Mouse (Mus musculus) urinary bladder, postnatal 25 days (tissue): ENCODE results near the gene Sp4.

ENCODE experiments used
- DNase-seq: peaks from one replicate; pipeline ENCODE4 v3.0.0; 2022; ENCODE audit warnings: low spot score

Gene Sp4

DNA sequence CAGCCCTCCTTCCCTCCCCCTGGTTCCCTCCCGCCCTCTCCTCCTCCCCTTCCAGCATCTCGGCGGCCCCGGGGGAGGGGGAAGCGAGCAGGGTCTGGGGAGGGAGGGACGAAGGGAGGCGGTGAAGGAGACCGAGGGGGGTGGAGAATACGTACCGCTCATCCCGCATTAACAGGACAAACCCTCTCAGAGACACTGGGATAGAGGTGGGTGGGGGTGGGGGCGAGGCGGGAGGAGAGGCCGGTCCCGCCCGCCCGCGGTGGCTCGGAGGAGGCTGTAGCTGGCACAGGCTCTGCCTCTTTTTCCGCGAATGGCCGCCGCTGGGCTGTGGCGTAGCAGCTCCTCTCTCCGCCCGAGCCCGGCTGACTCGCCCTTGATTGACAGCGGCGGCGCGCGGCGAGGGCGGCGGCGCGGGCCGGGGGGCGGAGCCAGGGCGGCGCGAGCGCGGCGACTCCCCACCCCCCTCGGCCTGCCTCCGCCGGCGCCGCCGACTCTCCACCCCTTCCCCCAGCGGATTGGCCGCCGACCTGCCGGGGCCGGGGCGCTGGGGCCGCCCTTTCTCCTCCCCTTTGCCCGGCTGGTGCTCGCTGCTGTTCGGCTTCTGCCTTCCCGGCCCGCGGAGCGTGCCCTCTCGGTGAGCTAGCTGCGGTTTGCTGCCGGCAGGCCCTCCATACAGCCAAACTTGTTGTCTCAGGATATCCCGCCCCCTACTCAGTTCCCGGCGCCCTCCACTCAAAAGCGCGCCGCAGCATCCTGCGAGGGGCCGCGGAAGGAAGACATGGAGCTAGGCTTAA is at the start of gene Sp4:
TSS of gene Sp4 (minus strand) at position 369 of the 794 bp plus-strand sequence.
- peak; percentile 84 for DNase-seq

DNA sequence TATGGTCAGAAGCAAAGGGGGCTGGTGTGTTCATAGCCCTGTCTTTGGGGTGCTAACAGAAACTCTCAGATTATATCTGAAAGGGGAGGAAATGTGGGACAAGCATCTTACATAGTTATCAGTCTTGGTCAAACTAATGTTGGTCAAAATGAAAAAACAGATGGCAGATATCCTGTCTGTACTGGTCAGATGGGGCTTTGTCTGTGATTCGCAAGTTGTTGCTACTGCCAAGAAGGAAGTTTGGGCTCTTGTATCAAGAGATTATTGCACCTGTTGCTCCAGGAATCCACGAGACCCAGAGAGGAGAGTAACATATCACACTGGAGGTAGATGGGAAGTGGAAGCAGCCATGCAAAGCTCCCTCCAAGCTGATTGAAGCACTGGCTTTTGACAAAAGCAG is 37.9 kb upstream of the Sp4 start:
- DNase-seq, result no peak

DNA sequence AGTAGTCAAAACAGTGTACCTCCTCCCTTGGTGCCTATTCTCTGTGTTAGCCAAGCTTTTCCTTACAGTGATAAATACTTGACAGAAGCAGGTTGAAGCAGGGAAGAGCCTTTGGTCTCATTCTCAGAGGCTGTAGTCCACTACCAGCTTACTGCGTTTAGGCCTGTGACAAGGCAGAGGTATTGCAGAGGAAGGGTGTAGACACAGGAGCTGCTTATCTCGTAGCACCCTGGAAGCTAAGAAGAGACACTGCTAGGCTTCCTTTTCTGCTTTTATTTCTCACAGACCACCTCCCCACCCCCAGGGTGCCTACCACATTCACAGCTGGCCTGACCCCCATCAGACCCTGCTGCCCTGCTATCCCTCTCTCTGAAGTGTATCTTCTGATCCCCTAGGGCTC is 37.0 kb upstream of the Sp4 start:
- no peak for DNase-seq

DNA sequence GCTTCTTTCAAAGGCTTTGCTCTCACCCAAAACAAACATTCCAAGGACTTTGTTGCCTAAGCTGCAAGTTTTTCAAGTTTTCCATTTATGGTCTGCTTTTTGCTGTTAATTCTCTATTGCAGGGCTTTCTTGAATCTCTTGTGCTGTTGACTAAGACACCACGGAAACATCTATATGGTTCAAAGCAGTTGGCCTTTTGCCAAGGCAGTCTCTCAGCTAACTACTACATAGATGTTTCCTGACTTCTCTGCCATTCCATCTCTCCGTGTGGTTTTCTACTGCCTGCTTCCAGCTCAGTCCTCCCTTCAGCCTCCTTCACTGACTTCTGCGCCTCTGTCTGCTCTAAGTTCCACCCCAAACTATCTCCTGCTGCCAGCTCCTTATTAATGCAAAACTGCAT is 36.1 kb upstream of the Sp4 start:
- no peak for DNase-seq

DNA sequence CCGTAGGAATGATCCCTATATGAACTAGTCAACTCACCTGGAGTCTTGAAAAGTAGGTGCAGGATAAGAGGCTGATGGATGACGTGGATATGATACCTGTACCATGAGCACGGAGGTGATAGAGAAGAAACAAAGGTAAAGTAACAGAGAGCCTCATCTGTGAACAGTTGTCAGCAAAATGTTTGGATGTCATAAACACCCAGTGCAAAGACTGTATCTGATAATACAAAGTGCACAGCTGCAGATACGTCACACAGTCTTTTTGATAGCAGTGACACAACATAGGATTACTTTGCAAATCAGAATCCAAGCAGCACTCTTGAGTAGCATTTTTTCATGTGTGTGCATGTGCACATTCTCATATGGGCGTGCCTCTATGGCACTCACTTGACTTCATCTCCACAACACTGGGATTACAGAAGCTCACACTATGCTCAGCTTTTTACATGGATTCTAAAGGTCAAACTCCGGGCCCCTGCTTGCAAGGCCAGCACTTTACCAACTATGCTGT is 27.6 kb upstream of the Sp4 start:
- DNase-seq, result no peak

DNA sequence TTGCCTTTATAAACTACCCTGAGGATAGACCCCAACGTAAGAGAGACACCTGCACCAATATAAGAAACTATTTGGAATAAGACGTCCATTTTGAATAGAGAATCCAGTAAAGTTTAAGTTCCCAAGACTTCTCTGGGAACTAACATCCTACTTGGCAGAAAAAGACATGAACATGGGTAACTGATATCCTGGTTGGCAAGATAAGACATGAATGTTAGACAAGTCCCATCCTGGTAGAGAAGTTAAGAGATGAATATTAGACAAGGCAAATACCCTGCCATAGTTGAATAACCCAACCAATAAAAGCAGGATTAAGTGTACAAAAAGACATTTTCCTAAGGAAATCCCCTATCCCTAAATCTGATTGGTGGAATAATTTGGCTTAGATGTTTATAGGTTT is 26.3 kb upstream of the Sp4 start:
- DNase-seq, result no peak

DNA sequence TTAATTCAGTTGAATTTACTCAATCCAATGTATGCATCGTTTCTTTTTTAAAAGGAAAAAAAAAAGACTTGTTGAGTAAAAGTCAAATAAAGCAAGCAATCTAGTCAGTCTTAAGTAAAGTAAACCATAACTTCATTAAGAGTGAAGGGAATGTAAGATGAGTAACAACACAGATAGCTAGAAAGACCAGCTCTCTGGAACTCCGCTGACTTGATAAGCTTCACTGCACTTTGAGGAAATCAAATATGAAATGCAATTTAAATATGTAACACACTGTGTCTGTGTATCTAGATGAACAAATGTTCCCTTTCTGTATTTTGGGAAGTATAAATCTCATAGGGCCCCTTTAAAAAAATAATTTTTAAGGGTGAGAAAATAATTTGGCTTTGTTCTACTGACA is 24.9 kb upstream of the Sp4 start:
- no peak for DNase-seq

DNA sequence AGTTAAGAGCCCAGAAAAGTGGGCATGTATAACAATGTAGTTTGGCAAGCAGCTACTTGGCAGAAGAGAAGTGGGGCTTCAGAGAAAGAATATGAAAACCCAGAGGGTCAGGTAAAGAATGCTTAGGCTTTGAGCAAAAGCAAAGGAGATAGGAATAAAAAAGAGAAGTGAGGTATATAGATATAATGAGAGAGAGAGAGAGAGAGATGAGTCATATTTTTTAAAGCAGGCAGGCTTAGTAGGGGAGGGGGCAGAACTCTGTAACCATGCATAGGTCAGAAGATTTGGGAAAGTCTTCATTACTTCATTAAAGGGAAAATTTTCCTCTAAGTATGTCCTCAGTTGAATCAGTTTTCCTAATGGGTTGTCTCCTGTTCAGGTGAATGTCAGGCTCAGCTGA is 18.8 kb upstream of the Sp4 start:
- DNase-seq, result no peak

DNA sequence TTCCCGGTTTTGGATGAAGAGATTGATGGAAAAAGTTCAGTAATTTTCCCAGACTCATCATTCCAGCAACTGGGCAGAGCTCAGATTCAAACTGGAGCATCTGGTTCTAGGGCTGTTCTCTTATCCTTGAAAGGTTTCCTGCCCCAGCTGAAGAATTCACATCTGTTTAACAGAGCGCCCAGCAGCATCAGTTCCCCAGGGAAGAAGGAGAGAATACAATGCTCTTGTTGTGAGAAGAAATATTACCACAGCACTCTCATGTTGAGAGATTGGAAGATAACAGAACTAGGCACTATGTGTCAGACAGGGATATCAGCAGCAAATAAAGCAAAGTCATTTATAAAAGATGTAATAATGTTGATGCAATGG is 13.2 kb upstream of the Sp4 start:
- no peak for DNase-seq

DNA sequence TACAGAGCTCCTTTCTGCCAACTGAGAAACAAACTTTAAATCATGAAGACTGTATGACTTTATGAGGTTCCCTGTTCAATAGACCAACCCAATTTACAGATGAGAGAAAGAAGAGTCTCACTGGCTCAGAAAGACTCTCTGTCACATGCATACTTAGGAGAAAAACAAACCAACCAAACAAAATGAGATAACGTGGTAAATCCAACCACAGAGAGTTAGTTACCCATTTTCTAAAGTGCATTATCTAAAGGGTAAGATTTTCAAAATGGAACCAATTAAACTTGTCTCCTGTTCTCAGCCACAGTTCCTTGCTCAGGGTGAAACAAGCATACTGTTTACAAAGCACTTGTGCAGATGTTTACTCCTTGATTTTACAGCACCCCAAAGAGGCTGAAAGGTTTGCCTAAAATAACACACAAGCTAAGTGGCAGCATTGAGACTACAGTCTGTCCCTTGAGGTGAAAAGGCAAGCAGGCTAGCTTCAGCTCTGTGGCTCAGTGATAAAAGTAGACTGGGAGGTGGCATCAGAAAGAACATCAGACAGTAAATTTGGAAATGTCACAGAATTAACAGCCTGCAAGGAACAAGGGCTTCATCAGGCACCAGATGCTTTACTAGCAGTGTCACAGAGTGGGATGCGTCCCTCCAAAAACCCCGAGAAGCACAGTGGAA is 12.7 kb upstream of the Sp4 start:
- no peak for DNase-seq

DNA sequence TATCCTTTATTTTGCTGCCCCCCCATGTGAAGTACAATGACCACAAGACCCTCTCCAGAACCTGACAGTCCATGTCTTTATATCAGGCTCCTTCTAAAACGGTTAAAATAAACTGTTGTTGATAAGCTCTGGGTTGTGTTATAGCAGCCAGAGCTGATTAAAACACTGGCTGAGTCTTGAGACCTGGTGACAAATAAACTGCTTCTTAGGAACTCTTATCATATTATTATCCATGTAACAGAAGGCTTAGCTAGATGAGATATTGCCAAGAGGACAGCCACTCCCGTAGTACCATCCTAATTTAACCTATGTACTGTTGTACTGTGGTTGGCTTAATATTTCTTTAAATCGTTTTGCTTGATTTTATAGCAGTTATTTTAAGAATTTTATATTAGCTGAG is 2.3 kb upstream of the Sp4 start:
- no peak for DNase-seq

DNA sequence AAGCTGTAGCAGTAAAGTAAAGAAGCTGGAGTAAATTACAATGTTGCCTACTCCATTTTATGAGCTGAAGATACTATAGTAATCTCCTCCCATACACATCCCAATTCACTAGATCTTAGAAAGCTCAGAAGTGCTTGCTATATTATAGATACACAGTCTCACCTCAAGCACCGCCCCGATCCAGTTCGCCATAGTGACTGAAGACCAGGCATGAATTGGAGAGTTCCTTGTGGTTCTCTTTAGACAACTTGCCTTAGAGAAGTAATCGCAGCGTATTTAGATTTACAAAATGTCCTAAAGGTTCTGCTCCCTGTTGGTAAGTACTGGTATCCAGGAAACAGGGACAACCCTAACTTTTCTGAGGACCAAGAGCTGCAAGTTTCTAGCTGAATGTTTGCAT is 1.8 kb upstream of the Sp4 start:
- no peak for DNase-seq

DNA sequence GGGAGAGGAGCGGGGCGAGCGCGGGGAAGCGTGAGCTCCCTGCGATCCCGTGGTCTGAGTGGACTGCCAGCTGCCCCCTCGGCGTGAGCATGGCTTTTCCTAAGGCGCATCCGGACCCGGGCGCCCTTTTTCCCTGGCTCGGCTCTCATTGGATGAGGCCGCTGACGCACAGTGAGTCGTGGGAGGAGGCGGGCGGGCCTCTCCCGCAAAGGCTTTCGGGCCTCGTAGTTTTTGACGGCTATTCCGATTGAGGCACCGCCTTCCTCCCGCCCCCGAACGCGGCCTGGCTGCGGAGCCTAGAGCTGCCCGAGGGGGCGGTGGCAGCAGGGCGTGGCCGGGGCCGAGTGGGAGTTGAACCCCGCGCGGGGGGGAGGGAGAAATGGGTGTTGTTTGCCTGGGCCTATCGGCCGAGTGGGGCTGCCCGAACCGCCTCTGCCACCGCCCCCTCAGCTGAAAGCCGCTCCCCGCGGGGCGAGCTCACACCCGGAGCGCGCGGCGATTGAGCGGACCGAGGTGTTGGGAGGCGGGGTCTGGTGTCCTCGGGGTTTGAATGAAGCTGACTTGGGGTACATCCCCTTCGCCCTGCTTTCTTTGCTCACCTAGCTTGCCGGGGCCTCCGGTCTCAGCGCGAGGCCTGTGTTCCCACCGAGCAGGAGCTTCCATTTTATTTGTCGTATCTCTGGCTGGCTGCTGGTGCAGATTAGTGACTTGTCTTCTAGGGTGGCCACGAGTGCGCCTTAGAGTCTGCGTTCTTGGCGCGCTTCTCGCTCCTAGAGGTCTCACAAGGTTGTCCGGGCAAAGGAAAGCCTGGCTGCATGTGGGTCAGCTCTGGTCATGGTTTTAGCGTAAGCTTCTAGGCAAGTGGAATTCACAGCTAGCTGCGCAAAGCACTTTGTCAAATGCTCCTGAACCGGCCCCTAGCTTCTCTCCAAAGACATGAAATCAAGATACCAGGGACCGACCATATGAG is 911 bp upstream of the Sp4 start:
- DNase-seq, result peak; percentile 98

DNA sequence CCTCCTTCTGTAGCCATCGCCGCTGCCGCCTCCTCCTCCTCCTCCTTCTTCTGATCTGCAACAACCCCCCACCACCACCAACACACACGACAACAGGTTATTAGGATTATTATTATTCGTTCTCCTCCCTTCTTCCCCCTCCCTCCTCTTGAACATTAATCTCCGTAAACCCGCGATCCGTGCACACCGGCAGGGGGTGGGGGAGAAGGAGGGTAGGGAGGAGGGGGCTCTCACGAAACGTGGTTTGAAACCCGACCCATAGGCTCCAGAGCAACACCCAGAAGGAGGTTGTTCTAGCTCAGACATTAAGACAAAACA is 527 bp downstream of the Sp4 start:
- DNase-seq, result no peak

DNA sequence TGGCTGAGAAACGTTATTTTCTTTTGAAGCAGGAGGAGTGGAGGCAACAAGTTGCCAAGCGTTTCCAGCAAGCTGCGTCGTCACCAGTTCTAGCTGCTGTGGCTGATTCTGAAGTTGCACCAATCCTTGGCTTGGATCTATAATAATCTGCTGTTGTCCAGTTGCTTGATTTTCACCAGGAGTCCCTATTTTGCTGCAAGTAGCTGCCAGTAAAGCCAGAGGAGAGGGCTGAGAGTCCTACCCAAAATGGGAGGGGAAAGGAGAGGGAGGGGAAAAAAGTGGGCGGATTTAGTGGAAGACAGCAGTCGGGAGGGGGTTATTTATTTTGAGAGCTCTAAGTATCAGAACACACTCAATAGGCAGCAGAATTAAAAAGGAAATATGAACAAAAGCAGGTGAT is 1.3 kb downstream of the Sp4 start:
- no peak for DNase-seq

DNA sequence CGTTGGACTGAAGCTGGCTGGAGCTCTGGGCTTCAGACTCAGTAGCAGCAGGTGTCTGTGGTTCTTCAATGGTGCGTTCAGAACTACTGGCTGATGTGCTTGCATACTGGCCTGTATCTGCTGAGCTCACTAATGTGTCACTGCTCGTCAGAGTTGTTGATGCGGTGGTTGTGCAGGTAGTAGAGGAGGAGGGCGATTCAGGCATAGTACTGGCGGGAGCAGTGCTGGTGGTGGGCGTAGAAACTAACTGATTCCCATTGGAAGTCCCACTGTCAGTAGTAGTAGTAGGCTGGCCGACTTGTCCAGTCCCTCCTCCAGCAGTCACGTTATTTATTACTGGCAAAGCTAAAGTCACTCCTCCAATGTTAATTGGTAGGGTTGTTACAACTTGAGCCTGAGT is 2.1 kb downstream of the Sp4 start:
- no peak for DNase-seq

DNA sequence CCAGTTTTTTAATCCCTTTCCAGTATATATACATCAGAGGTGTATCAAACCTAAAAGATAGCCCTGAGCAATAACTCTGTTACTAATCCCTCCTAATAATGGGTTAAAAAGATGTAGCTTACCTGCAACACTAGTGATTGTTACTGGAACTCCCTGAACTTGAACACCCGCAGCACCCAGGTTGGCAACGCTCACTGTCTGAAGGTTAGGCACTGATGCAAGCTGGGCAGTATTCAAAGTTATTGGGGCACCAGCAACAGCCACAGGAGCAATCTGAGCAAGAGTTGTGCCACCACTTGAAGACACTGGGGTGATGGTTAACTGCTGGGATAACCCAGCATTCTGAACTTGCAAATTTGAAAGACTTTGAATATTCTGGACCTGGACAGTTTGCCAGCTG is 2.7 kb downstream of the Sp4 start:
- DNase-seq, result no peak

DNA sequence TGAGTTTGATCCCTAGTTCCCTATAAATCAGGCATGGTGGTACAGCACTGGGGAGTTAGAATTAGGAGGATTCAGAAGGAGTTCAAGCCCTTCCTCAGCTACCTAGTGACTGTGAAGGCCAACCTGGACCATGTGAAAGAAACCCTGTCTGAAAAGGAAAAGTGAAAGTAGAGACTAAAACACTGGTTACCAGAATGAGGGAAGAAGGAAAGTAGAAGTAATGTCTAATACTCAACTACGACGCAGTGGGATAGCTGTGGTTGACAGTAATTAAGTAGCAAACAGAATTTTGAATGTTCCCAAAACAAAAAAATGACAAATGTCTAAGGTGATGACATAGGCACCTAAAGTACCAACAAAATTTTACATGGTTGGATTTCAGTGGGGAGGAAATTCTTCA is 5.0 kb downstream of the Sp4 start:
- DNase-seq, result no peak

DNA sequence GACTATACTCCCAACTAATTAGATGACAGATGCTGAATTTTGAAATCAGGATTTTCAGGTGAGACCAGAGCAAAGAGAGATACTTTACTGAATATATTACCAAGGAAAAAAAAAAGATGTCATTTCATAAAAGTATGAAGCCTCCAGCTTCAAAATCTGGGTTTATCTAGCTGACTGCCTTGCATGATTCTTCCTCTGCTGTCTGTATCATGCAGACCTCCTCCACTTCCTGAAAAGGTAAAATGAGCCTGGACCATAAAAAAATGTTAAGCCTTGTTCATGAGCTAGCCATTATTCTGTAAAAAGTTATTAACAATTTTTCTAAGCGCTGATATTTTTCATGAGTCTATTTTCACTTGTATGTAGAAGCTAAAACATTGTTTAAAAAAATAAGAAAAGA is 5.4 kb downstream of the Sp4 start:
- DNase-seq, result no peak

DNA sequence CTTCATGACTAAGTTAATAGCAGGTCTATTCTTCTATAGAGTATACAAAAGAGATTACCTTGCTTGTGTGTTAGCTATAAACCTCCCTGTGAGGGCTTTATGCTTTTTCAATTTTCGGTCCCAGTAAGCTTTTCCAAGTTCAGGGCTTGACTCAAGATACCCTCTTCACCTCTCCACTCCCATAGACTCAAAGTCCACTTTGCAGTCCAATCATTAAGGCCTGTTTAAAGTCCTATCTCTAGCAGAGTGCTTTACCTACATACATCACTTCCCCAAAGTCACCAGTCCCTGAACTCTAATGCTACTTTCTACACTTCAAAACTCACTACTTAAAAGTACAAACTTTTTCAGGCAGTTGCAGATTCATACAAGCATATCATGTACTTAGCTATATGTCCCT is 12.3 kb downstream of the Sp4 start:
- no peak for DNase-seq

DNA sequence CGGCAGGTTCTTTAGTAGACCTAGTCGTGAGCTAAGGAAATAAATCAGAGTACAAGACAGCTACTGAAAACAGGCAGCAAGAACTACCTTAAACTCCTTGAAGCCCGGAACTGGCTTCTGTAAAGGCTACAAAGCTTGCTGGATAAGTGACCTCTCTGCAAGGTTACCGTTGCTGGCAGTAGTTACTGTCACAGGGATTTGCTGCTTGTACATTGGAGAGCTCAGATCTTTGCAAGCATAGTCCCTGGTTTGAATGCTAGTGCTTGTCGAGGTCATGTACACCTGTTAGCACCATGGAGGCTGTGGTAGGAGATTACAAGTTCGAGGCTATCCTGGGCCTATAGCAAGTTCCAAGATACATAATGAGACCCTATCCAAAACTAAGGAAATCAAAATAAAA is 16.1 kb downstream of the Sp4 start:
- no peak for DNase-seq

DNA sequence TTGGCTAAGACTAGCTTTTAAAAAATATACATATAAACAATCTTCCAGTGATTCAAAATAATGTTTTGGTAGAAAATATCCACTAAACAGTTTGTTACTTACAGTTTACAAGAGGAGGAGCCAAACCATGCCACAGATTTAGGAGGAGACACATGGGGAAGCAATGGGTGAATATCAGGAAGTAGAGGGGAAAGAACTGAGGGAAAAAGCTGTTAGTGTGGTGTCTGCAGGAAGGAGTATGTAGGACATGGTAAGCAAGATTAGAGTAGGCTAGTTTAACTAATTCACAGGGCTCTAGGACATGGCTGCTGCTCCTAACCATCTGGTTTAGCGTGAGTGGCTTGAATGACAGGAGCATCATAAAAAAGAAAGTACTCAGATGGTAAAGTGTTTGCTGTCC is 19.3 kb downstream of the Sp4 start:
- DNase-seq, result no peak

DNA sequence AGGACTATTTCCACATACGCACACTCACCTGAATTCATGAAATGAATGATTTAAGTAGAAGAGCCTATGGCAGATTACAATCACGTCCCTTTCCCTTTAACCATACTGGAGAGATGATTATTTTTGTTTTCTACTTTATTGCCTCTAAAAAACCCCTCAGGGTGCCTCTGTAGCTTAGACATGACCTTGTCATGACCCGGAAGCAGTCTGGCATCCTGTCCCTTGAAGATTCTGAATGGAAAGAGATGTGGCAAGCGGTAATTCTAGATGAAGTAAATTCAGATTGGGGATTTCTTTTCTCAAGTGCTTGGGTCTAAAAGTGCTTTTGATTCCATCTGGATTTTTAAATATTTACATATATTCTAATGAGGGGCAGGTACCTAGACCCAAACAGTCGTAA is 24.9 kb downstream of the Sp4 start:
- DNase-seq, result no peak
